Mouse (Mus musculus) midbrain, embryonic 16.5 days (tissue): ENCODE measurements at regions not wholly inside any gene's neighbourhood (a gene's known extent, or its start where the extent isn't known, plus 50 kb on each side); places are given as distances from the start of the nearest gene placed in this dataset.

ENCODE experiments used
- ATAC-seq: fragments of 200-750 bp; cut with Nextera tagmentation; 2 replicates; pipeline ENCODE4 v1.8.0; 2017; ENCODE audit warnings: moderate TSS enrichment
- H3K27ac ChIP-seq: fragments of 300-500 bp; sonication (generic); 2 replicates; pipeline ENCODE4 v1.5.1; 2014; ENCODE audit warnings: mild to moderate bottlenecking, low read length, mixed read lengths
- H3K27me3 ChIP-seq: fragments of 300-500 bp; sonication (generic); 2 replicates; pipeline ENCODE4 v1.6.1; 2014; ENCODE audit warnings: low read depth, low read length, mixed read lengths; ENCODE audit not compliant: control insufficient read depth, insufficient read depth
- H3K36me3 ChIP-seq: fragments of 300-500 bp; sonication (generic); 2 replicates; pipeline ENCODE4 v1.6.1; 2014; ENCODE audit warnings: mild to moderate bottlenecking, low read length, moderate library complexity, mixed read lengths; ENCODE audit not compliant: control insufficient read depth, insufficient read depth
- H3K4me1 ChIP-seq: fragments of 300-500 bp; sonication (generic); 2 replicates; pipeline ENCODE4 v1.6.1; 2014; ENCODE audit warnings: mild to moderate bottlenecking, low read length, mixed read lengths; ENCODE audit not compliant: control insufficient read depth, insufficient read depth
- H3K4me2 ChIP-seq: fragments of 300-500 bp; sonication (generic); 2 replicates; pipeline ENCODE4 v1.6.1; 2014; ENCODE audit warnings: mild to moderate bottlenecking, low read length, mixed read lengths
- H3K4me3 ChIP-seq: fragments of 300-500 bp; sonication (generic); 2 replicates; pipeline ENCODE4 v1.5.1; 2014; ENCODE audit warnings: low read depth, mild to moderate bottlenecking, low read length, moderate library complexity, mixed read lengths
- H3K9ac ChIP-seq: fragments of 300-500 bp; sonication (generic); 2 replicates; pipeline ENCODE4 v1.6.1; 2014; ENCODE audit warnings: low read depth, low read length, mixed read lengths
- H3K9me3 ChIP-seq: fragments of 300-500 bp; sonication (generic); replicated peaks from 2 replicates; pipeline ENCODE4 v1.6.1; 2014; ENCODE audit warnings: mild to moderate bottlenecking, low read length, mixed read lengths; ENCODE audit not compliant: control insufficient read depth, poor library complexity, severe bottlenecking
- WGBS: fragments of 180-500 bp; shearing (Covaris S2); extraction: QIAGEN DNeasy Blood & Tissue Kit; methylation state at CpG from one replicate; pipeline ENCODE4 v1.1.7; 2014; 5-methylcytosine and 5-hydroxymethylcytosine counted together

GRCm38 (mm10) chr4:11885499-11885898, 95.6 kb downstream of the Gm10604 start:
- no peaks in the 10 kb centered on the region; the same call in 1 of the 2 replicates for H3K4me1 ChIP-seq
- H3K4me3 ChIP-seq, result no peak overlapping the region
- no peak overlapping the region for H3K27ac ChIP-seq
- no peak for ATAC-seq
- H3K27me3 ChIP-seq, result no peaks in the 10 kb centered on the region
- no peak overlapping the region for H3K9ac ChIP-seq
- H3K9me3 ChIP-seq, result no peaks in the 10 kb centered on the region
- WGBS, result 89% methylated on average over 4 of the region's 4 CpGs
- H3K4me2 ChIP-seq, result no peak overlapping the region
- H3K36me3 ChIP-seq, result no peaks in the 10 kb centered on the region

GRCm38 (mm10) chr4:11884818-11885217, 96.2 kb downstream of the Gm10604 start:
- Histone ChIP-seq H3K4me3 (no peak overlapping the region), H3K4me1 (no peaks in the 10 kb centered on the region; the same call in 1 of the 2 replicates), H3K27me3 (no peaks in the 10 kb centered on the region), H3K36me3 (no peaks in the 10 kb centered on the region), H3K27ac (no peak overlapping the region), H3K4me2 (no peak overlapping the region), H3K9ac (no peak overlapping the region), H3K9me3 (no peaks in the 10 kb centered on the region)
- WGBS, result 67% methylated on average over 7 of the region's 7 CpGs
- no peak for ATAC-seq

GRCm38 (mm10) chr4:11883295-11883694, 97.8 kb downstream of the Gm10604 start:
- no peak overlapping the region for H3K9ac ChIP-seq
- no peaks in the 10 kb centered on the region for H3K36me3 ChIP-seq
- no peak overlapping the region for H3K4me2 ChIP-seq
- no peaks in the 10 kb centered on the region for H3K27me3 ChIP-seq
- no peak overlapping the region for H3K4me3 ChIP-seq
- 42% methylated on average over 5 of the region's 5 CpGs for WGBS
- H3K9me3 ChIP-seq, result no peaks in the 10 kb centered on the region
- no peaks in the 10 kb centered on the region; the same call in 1 of the 2 replicates for H3K4me1 ChIP-seq
- no peak overlapping the region for H3K27ac ChIP-seq
- no peak for ATAC-seq

GRCm38 (mm10) chr4:11882666-11883065, 98.4 kb downstream of the Gm10604 start:
- no peak for ATAC-seq
- no peaks in the 10 kb centered on the region; the same call in 1 of the 2 replicates for H3K4me1 ChIP-seq
- no peak overlapping the region for H3K27ac ChIP-seq
- WGBS, result 83% methylated on average over 3 of the region's 3 CpGs
- H3K4me3 ChIP-seq, result no peak overlapping the region
- H3K27me3 ChIP-seq, result no peaks in the 10 kb centered on the region
- H3K36me3 ChIP-seq, result no peaks in the 10 kb centered on the region
- no peaks in the 10 kb centered on the region for H3K9me3 ChIP-seq
- no peak overlapping the region for H3K9ac ChIP-seq
- H3K4me2 ChIP-seq, result no peak overlapping the region

GRCm38 (mm10) chr4:11878638-11879037, 102.4 kb downstream of the Gm10604 start:
- H3K27ac ChIP-seq, result no peak overlapping the region
- 81% methylated on average over 6 of the region's 6 CpGs for WGBS
- no peaks in the 10 kb centered on the region for H3K4me1 ChIP-seq
- H3K9me3 ChIP-seq, result no peaks in the 10 kb centered on the region
- no peak overlapping the region for H3K4me3 ChIP-seq
- no peak overlapping the region for H3K4me2 ChIP-seq
- no peaks in the 10 kb centered on the region for H3K27me3 ChIP-seq
- no peaks in the 10 kb centered on the region for H3K36me3 ChIP-seq
- ATAC-seq, result no peak
- no peak overlapping the region for H3K9ac ChIP-seq

GRCm38 (mm10) chr4:11877945-11878344, 103.1 kb downstream of the Gm10604 start:
- no peak for ATAC-seq
- 95% methylated on average over 4 of the region's 4 CpGs for WGBS

GRCm38 (mm10) chr4:11876009-11876408, 105.1 kb downstream of the Gm10604 start:
- Histone ChIP-seq H3K4me2 (no peak overlapping the region), H3K36me3 (no peaks in the 10 kb centered on the region), H3K9ac (no peak overlapping the region), H3K9me3 (no peaks in the 10 kb centered on the region), H3K27ac (no peak overlapping the region), H3K27me3 (no peaks in the 10 kb centered on the region), H3K4me1 (no peaks in the 10 kb centered on the region), H3K4me3 (no peak overlapping the region)
- ATAC-seq, result no peak
- WGBS, result 82% methylated on average over 1 of the region's 1 CpGs

More at GRCm38 (mm10) chr4:11877945-11878344, 103.1 kb downstream of the Gm10604 start:
- Histone ChIP-seq H3K9me3 (no peaks in the 10 kb centered on the region), H3K27me3 (no peaks in the 10 kb centered on the region), H3K9ac (no peak overlapping the region), H3K27ac (no peak overlapping the region), H3K4me1 (no peaks in the 10 kb centered on the region), H3K36me3 (no peaks in the 10 kb centered on the region), H3K4me2 (no peak overlapping the region), H3K4me3 (no peak overlapping the region)

GRCm38 (mm10) chr4:11874586-11875264, 106.3 kb downstream of the Gm10604 start:
- H3K36me3 ChIP-seq, result no peaks in the 10 kb centered on the region
- no peak for ATAC-seq
- WGBS, result 81% methylated on average over 4 of the region's 4 CpGs
- H3K9me3 ChIP-seq, result no peaks in the 10 kb centered on the region
- H3K27ac ChIP-seq, result no peak overlapping the region
- H3K27me3 ChIP-seq, result no peaks in the 10 kb centered on the region
- no peak overlapping the region for H3K4me3 ChIP-seq
- no peaks in the 10 kb centered on the region for H3K4me1 ChIP-seq
- no peak overlapping the region for H3K9ac ChIP-seq
- H3K4me2 ChIP-seq, result no peak overlapping the region

- Histone ChIP-seq H3K4me3 (no peak overlapping the region), H3K9me3 (no peaks in the 10 kb centered on the region), H3K27me3 (no peaks in the 10 kb centered on the region), H3K4me1 (no peaks in the 10 kb centered on the region), H3K9ac (no peak overlapping the region), H3K27ac (no peak overlapping the region), H3K4me2 (no peak overlapping the region), H3K36me3 (no peaks in the 10 kb centered on the region)
- WGBS, result 84% methylated on average over 3 of the region's 3 CpGs
- no peak for ATAC-seq
These were observed 109.0 kb downstream of the Gm10604 start for GRCm38 (mm10) chr4:11872036-11872435.
